Mouse (Mus musculus): ENCODE measurements at regions not wholly inside any gene's neighbourhood (a gene's known extent, or its start where the extent isn't known, plus 50 kb on each side); places are given as distances from the start of the nearest gene placed in this dataset.
A peak's percentile ranks its signal among the peaks of the same experiment; 100 is the strongest.

DNA sequence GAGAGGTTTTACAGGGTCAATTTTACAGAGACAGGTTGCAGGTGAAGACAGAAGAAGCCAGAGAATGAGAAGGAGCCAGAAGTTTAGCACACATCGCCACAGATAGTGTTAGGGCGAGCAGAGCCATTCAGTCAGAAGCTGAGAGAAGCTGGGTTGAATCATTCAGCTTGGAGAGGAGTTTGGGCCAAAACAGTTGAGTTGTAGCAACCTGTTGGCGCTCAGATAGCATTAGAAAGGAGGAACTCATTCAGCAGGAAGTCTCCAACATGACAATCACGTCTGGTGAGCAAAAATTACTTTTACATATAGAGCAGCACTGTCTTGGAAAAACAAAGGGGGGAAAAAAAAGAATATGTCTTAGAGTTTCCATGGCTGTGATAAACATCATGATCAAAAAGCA is 53.2 kb downstream of the Fam43a start:
- Histone ChIP-seq H3K4me3 (no peak overlapping the region), H3K27ac (ENCODE audit: poor library complexity, severe bottlenecking) (no peak overlapping the region), H3K9me3 (replicated peaks) (no peaks in the 10 kb centered on the region), H3K4me1 (replicated peaks) (0 out of 2 replicates have a peak, but pooled peaks cover 3% of the 10 kb centered on the region), H3K27me3 (replicated peaks) (no peaks in the 10 kb centered on the region), H3K36me3 (no peaks in the 10 kb centered on the region), H3K4me2 (no peak overlapping the region), H3K9ac (no peak overlapping the region)
- ATAC-seq (ENCODE audit: insufficient number of reproducible peaks, low FRiP score): no peak
- 63% methylated on average over 4 of the region's 4 CpGs for WGBS

DNA sequence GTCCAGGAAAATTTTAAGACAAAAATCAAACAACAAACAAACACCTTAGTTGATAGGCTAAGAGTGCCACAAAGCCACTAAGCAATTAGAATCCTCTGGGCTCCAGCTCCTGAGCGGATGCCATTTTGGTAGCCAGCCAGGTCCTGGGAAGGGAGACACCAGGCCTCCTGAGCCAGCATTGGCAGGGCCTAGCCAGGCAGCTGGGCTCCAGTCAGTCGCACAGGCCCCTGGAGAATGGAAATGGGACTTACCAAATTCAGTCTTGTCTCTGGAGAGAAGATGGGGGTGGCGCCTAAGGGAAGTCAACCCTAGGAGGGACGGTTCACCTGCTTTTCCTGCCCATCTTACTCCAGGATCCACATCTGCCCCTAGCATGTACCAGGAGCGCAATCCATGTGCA is 54.3 kb downstream of the Fam43a start:
- WGBS: 87% methylated on average over 5 of the region's 5 CpGs
- Histone ChIP-seq H3K36me3 (no peaks in the 10 kb centered on the region), H3K4me3 (no peak overlapping the region), H3K4me1 (replicated peaks) (0 out of 2 replicates have a peak, but pooled peaks cover 3% of the 10 kb centered on the region), H3K27ac (ENCODE audit: poor library complexity, severe bottlenecking) (no peak overlapping the region), H3K9ac (no peak overlapping the region), H3K4me2 (no peak overlapping the region), H3K27me3 (replicated peaks) (no peaks in the 10 kb centered on the region), H3K9me3 (replicated peaks) (no peaks in the 10 kb centered on the region)
- no peak for ATAC-seq (ENCODE audit: insufficient number of reproducible peaks, low FRiP score)

- Histone ChIP-seq H3K4me3 (no peak overlapping the region), H3K36me3 (no peaks in the 10 kb centered on the region), H3K4me1 (replicated peaks) (0 out of 2 replicates have a peak, but pooled peaks cover 3% of the 10 kb centered on the region), H3K9ac (no peak overlapping the region), H3K27ac (ENCODE audit: poor library complexity, severe bottlenecking) (no peak overlapping the region), H3K27me3 (replicated peaks) (no peaks in the 10 kb centered on the region), H3K4me2 (no peak overlapping the region), H3K9me3 (replicated peaks) (no peaks in the 10 kb centered on the region)
- 69% methylated on average over 9 of the region's 9 CpGs for whole genome bisulfite sequencing
- no peak for ATAC-seq (ENCODE audit: insufficient number of reproducible peaks, low FRiP score)
These were observed 54.7 kb downstream of the Fam43a start for GRCm38 (mm10) chr16:30654226-30654625.

DNA sequence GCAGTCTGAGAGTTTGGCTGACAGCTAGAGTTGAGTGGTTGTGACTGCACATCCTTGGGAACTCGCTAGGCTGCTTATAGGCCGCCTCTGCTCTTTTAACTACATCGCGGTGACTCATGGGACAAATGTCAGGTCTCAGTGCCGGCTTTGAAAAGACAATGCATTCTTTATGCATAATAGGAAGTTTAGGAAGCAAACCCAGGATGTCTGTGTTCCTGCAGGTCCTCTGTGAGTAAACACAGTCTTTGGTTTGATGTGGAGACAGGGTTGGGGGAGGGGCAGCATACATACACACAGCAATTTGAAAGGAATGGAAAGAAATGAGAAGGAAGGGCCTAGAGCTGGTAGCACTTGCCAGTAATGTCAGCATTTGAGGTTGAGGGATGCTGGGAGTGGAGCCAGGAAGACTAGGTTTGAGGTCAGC is 56.3 kb downstream of the Fam43a start:
- Histone ChIP-seq H3K27me3 (replicated peaks) (no peaks in the 10 kb centered on the region), H3K27ac (ENCODE audit: poor library complexity, severe bottlenecking) (no peak overlapping the region), H3K9ac (no peak overlapping the region), H3K4me2 (no peak overlapping the region), H3K4me3 (no peak overlapping the region), H3K9me3 (replicated peaks) (no peaks in the 10 kb centered on the region), H3K36me3 (no peaks in the 10 kb centered on the region), H3K4me1 (replicated peaks) (0 out of 2 replicates have a peak, but pooled peaks cover 3% of the 10 kb centered on the region)
- ATAC-seq (ENCODE audit: insufficient number of reproducible peaks, low FRiP score): 0 out of 2 replicates have a peak, but pooled peaks have one; percentile 51
- 48% methylated on average over 5 of the region's 5 CpGs for WGBS

- no peaks in the 10 kb centered on the region for H3K36me3 ChIP-seq
- WGBS: 72% methylated on average over 17 of the region's 17 CpGs
- no peak overlapping the region for H3K4me2 ChIP-seq
- 0 out of 2 replicates have a peak, but pooled peaks cover 2% of the 10 kb centered on the region for H3K27me3 ChIP-seq (replicated peaks)
- H3K27ac ChIP-seq (ENCODE audit: poor library complexity, severe bottlenecking): no peak overlapping the region
- no peaks in the 10 kb centered on the region for H3K9me3 ChIP-seq (replicated peaks)
- H3K4me3 ChIP-seq: no peak overlapping the region
- no peak overlapping the region for H3K9ac ChIP-seq
- 0 out of 2 replicates have a peak, but pooled peaks cover 3% of the 10 kb centered on the region for H3K4me1 ChIP-seq (replicated peaks)
- no peak for ATAC-seq (ENCODE audit: insufficient number of reproducible peaks, low FRiP score)
These were observed 57.4 kb downstream of the Fam43a start for GRCm38 (mm10) chr16:30656881-30657280.

GRCm38 (mm10) chr16:30658921-30659320 is 59.4 kb downstream of the Fam43a start:
- Histone ChIP-seq H3K9me3 (replicated peaks) (no peaks in the 10 kb centered on the region), H3K27ac (ENCODE audit: poor library complexity, severe bottlenecking) (no peak overlapping the region), H3K4me1 (replicated peaks) (0 out of 2 replicates have a peak, but pooled peaks cover 3% of the 10 kb centered on the region), H3K27me3 (replicated peaks) (0 out of 2 replicates have a peak, but pooled peaks cover 7% of the 10 kb centered on the region), H3K9ac (no peak overlapping the region), H3K36me3 (no peaks in the 10 kb centered on the region), H3K4me2 (no peak overlapping the region), H3K4me3 (no peak overlapping the region)
- no peak for ATAC-seq (ENCODE audit: insufficient number of reproducible peaks, low FRiP score)
- WGBS: 82% methylated on average over 4 of the region's 4 CpGs

GRCm38 (mm10) chr16:30661086-30661977 is 61.8 kb downstream of the Fam43a start:
- Histone ChIP-seq H3K27ac (ENCODE audit: poor library complexity, severe bottlenecking) (no peak overlapping the region), H3K9ac (no peak overlapping the region), H3K36me3 (no peaks in the 10 kb centered on the region), H3K27me3 (replicated peaks) (0 out of 2 replicates have a peak, but pooled peaks cover 7% of the 10 kb centered on the region), H3K4me3 (no peak overlapping the region), H3K9me3 (replicated peaks) (no peaks in the 10 kb centered on the region), H3K4me1 (replicated peaks) (0 out of 2 replicates have a peak, but pooled peaks cover 2% of the 10 kb centered on the region), H3K4me2 (no peak overlapping the region)
- ATAC-seq (ENCODE audit: insufficient number of reproducible peaks, low FRiP score): no peak
- WGBS: 73% methylated on average over 16 of the region's 16 CpGs

DNA sequence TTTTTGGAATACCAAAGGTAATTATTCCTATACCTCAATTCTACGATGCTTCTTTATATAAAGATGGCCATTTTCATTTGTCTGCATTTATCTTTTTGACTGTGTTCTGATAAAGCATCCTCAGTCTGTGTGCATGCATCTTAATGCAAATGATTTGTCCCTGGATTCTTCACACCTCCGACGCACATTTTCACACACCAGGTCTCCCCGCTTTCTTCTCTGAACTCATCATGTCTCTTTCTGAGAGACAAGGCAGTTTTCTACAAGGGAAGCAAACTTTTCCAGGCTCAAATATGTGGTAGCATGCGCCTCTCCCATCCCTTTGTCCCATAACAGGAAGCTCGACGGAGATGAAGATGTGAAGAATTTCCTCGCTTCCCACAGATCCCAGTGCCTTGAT is 63.5 kb downstream of the Fam43a start:
- no peaks in the 10 kb centered on the region for H3K36me3 ChIP-seq
- H3K9me3 ChIP-seq (replicated peaks): no peaks in the 10 kb centered on the region
- no peak overlapping the region for H3K4me3 ChIP-seq
- H3K4me1 ChIP-seq (replicated peaks): 0 out of 2 replicates have a peak, but pooled peaks cover 2% of the 10 kb centered on the region
- H3K4me2 ChIP-seq: no peak overlapping the region
- ATAC-seq (ENCODE audit: insufficient number of reproducible peaks, low FRiP score): no peak
- 0 out of 2 replicates have a peak, but pooled peaks cover 7% of the 10 kb centered on the region for H3K27me3 ChIP-seq (replicated peaks)
- WGBS: 71% methylated on average over 8 of the region's 8 CpGs
- no peak overlapping the region for H3K9ac ChIP-seq
- no peak overlapping the region for H3K27ac ChIP-seq (ENCODE audit: poor library complexity, severe bottlenecking)

DNA sequence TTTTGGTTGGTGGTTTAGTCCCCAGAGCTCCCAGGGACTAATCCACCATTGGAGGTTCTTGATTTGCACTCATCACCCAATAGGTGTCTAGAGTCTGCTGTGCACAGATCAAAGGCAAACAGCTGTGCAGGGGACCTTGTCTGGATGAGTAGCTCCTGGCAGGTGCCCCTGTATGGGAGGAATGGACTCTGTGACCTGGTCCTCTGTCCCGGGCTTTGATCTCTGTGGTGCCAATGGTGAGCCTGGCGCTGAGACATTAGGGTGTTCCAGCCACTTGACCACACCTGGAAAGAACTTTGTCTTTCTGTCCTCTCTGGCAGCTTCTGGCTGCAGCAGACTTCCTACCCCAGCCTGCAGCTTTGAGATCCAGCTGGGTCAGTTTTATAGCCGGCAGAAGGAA is 64.4 kb downstream of the Fam43a start:
- Histone ChIP-seq H3K9ac (no peak overlapping the region), H3K4me3 (no peak overlapping the region), H3K36me3 (no peaks in the 10 kb centered on the region), H3K4me1 (replicated peaks) (0 out of 2 replicates have a peak, but pooled peaks cover 2% of the 10 kb centered on the region), H3K9me3 (replicated peaks) (no peaks in the 10 kb centered on the region), H3K27ac (ENCODE audit: poor library complexity, severe bottlenecking) (no peak overlapping the region), H3K27me3 (replicated peaks) (0 out of 2 replicates have a peak, but pooled peaks cover 7% of the 10 kb centered on the region), H3K4me2 (no peak overlapping the region)
- WGBS: 74% methylated on average over 3 of the region's 3 CpGs
- no peak for ATAC-seq (ENCODE audit: insufficient number of reproducible peaks, low FRiP score)

GRCm38 (mm10) chr16:30664433-30664832 is 64.9 kb downstream of the Fam43a start:
- Histone ChIP-seq H3K4me1 (replicated peaks) (0 out of 2 replicates have a peak, but pooled peaks cover 3% of the 10 kb centered on the region), H3K9ac (no peak overlapping the region), H3K4me2 (no peak overlapping the region), H3K36me3 (no peaks in the 10 kb centered on the region), H3K27ac (ENCODE audit: poor library complexity, severe bottlenecking) (no peak overlapping the region), H3K27me3 (replicated peaks) (0 out of 2 replicates have a peak, but pooled peaks cover 7% of the 10 kb centered on the region), H3K9me3 (replicated peaks) (no peaks in the 10 kb centered on the region), H3K4me3 (no peak overlapping the region)
- no peak for ATAC-seq (ENCODE audit: insufficient number of reproducible peaks, low FRiP score)
- WGBS: 53% methylated on average over 4 of the region's 4 CpGs

- Histone ChIP-seq H3K4me3 (no peak overlapping the region), H3K4me2 (no peak overlapping the region), H3K27me3 (replicated peaks) (0 out of 2 replicates have a peak, but pooled peaks cover 7% of the 10 kb centered on the region), H3K4me1 (replicated peaks) (0 out of 2 replicates have a peak, but pooled peaks cover 7% of the 10 kb centered on the region), H3K27ac (ENCODE audit: poor library complexity, severe bottlenecking) (no peak overlapping the region), H3K9me3 (replicated peaks) (no peaks in the 10 kb centered on the region), H3K9ac (no peak overlapping the region), H3K36me3 (no peaks in the 10 kb centered on the region)
- no peak for ATAC-seq (ENCODE audit: insufficient number of reproducible peaks, low FRiP score)
- WGBS: 45% methylated on average over 2 of the region's 2 CpGs
These were observed 66.4 kb downstream of the Fam43a start for GRCm38 (mm10) chr16:30665881-30666280.

All from heart, embryonic 12.5 days (tissue).